Mouse (Mus musculus): Measurements from ENCODE around the gene Celsr1. TPM values are rescaled to one million over a fixed set of nuclear protein-coding genes. Genes with fewer than 3 reads are reported as not detected.

Celsr1 gene
- polyA plus RNA-seq (2015; fragmentation: Nextera tagmentation; extraction: Ambion mirVana): 2.0 and 2.7 TPM in 2 replicates

DNA sequence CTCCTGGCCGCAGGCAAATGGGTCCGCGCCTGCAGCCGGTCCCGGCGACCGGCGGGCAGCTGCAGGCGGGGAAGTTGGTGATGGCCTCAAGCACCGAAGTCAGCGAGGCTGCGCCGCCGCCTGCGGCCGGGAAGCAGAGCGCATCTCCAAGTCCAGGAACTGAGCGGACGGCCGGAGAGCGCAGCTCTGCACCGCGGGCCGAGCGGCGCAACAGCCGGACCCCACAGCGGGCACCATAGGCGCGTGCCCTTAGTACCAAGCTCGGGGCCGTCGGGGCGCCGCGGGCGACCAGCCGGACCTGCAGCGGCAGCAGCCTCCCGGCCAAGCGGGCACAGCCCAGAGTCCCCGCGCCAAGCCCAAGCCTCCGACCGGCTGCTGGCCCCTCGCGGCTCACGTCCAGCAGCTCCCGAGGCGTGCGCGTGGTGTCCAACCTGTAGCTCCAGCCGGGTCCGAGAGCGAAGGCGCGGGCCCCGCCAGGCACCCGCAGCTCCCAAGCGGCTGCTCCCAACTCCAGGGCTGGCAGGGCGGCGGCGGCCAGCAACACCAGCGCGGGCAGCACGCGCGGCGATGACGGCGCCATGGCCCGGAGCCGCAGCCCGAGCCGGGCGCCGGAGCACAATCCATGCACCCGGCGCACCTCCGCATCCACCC is at the start of gene Celsr1:
Gene Celsr1, minus strand, starts transcription at position 587 of the 651 bp plus-strand sequence.
- Histone ChIP-seq H3K9me3 (no peaks in the 10 kb centered on the region), H3K27me3 (peaks cover 38% of the 10 kb centered on the region), H3K4me3 (replicated peaks) (peak within 1 kb of the TSS; percentile 55), H3K36me3 (peaks cover 22% of the 10 kb centered on the region), H3K9ac (replicated peaks) (peak within 1 kb of the TSS; percentile 60), H3K4me2 (replicated peaks) (peak within 1 kb of the TSS; percentile 71), H3K4me1 (replicated peaks) (peaks cover 33% of the 10 kb centered on the region), H3K27ac (peak within 1 kb of the TSS; percentile 64)
- peak; percentile 53 for ATAC-seq
- under 1% methylated on average over 69 of the region's 80 CpGs for WGBS

DNA sequence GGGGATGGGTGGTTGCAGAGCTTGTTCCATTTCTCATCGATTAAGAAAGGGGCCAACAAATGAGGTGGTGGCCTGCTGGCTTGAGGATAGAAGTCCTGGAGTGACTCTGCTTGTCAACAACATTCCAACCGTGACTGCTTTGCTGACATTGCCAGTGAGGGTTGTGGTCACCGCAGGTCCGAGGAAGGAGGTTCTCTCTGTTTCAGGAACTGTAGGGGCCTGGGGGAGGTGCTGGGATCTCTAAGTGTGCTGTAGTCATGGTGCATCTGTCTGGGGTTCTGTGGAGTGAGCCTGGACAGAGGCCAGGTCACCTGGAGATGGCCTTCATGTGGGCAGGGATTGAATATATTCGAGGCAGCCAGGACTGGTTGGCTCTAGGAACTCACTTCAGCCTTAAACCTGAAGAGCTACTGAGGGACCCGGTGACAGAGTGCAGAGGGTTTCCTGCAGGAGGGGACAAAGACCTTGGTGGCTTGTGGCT is 49.7 kb upstream of the Celsr1 start:
- WGBS: 43% methylated on average over 6 of the region's 6 CpGs
- H3K4me1 ChIP-seq (replicated peaks): peaks cover 81% of the 10 kb centered on the region
- no peak for ATAC-seq
- no peaks in the 10 kb centered on the region for H3K27me3 ChIP-seq
- no peak overlapping the region for H3K4me2 ChIP-seq (replicated peaks)
- H3K9ac ChIP-seq (replicated peaks): no peak overlapping the region
- no peaks in the 10 kb centered on the region for H3K36me3 ChIP-seq
- no peaks in the 10 kb centered on the region for H3K9me3 ChIP-seq
- H3K27ac ChIP-seq: peak overlapping the region; percentile 90; the same call in 1 of the 2 replicates
- H3K4me3 ChIP-seq (replicated peaks): no peak overlapping the region

- no peak overlapping the region for H3K27ac ChIP-seq
- no peak for ATAC-seq
- no peak overlapping the region for H3K4me2 ChIP-seq (replicated peaks)
- no peaks in the 10 kb centered on the region for H3K9me3 ChIP-seq
- 87% methylated on average over 11 of the region's 11 CpGs for WGBS
- H3K9ac ChIP-seq (replicated peaks): no peak overlapping the region
- H3K36me3 ChIP-seq: no peaks in the 10 kb centered on the region
- H3K27me3 ChIP-seq: no peaks in the 10 kb centered on the region
- no peak overlapping the region for H3K4me3 ChIP-seq (replicated peaks)
- H3K4me1 ChIP-seq (replicated peaks): peaks cover 74% of the 10 kb centered on the region
Measured at GRCm38 (mm10) chr15:86082551-86082961, 49.0 kb upstream of the Celsr1 start.

GRCm38 (mm10) chr15:86081654-86082053 is 48.1 kb upstream of the Celsr1 start:
- WGBS: 46% methylated on average over 12 of the region's 12 CpGs
- Histone ChIP-seq H3K9ac (replicated peaks) (no peak overlapping the region), H3K36me3 (no peaks in the 10 kb centered on the region), H3K27ac (no peak overlapping the region), H3K4me1 (replicated peaks) (peaks cover 64% of the 10 kb centered on the region), H3K4me2 (replicated peaks) (no peak overlapping the region), H3K4me3 (replicated peaks) (no peak overlapping the region), H3K9me3 (no peaks in the 10 kb centered on the region), H3K27me3 (no peaks in the 10 kb centered on the region)
- ATAC-seq: no peak

GRCm38 (mm10) chr15:86080408-86080807 is 46.8 kb upstream of the Celsr1 start:
- H3K4me3 ChIP-seq (replicated peaks): no peak overlapping the region
- H3K27ac ChIP-seq: no peak overlapping the region
- H3K4me2 ChIP-seq (replicated peaks): no peak overlapping the region
- H3K4me1 ChIP-seq (replicated peaks): peaks cover 52% of the 10 kb centered on the region
- H3K27me3 ChIP-seq: no peaks in the 10 kb centered on the region
- WGBS: 92% methylated on average over 1 of the region's 1 CpGs
- H3K9me3 ChIP-seq: no peaks in the 10 kb centered on the region
- H3K36me3 ChIP-seq: no peaks in the 10 kb centered on the region
- ATAC-seq: no peak
- no peak overlapping the region for H3K9ac ChIP-seq (replicated peaks)

- no peak overlapping the region for H3K9ac ChIP-seq (replicated peaks)
- H3K36me3 ChIP-seq: no peaks in the 10 kb centered on the region
- H3K4me3 ChIP-seq (replicated peaks): no peak overlapping the region
- no peaks in the 10 kb centered on the region for H3K9me3 ChIP-seq
- no peak overlapping the region for H3K27ac ChIP-seq
- H3K4me2 ChIP-seq (replicated peaks): no peak overlapping the region
- no peaks in the 10 kb centered on the region for H3K27me3 ChIP-seq
- ATAC-seq: no peak
- H3K4me1 ChIP-seq (replicated peaks): peaks cover 47% of the 10 kb centered on the region
- 65% methylated on average over 4 of the region's 4 CpGs for WGBS
Measured at GRCm38 (mm10) chr15:86079876-86080275, 46.3 kb upstream of the Celsr1 start.

- Histone ChIP-seq H3K27me3 (no peaks in the 10 kb centered on the region), H3K4me2 (replicated peaks) (no peak overlapping the region), H3K4me3 (replicated peaks) (no peak overlapping the region), H3K9ac (replicated peaks) (no peak overlapping the region), H3K36me3 (no peaks in the 10 kb centered on the region), H3K9me3 (no peaks in the 10 kb centered on the region), H3K27ac (no peak overlapping the region), H3K4me1 (replicated peaks) (peaks cover 46% of the 10 kb centered on the region)
- 77% methylated on average over 5 of the region's 5 CpGs for WGBS
- no peak for ATAC-seq
Measured at GRCm38 (mm10) chr15:86079467-86079866, 45.9 kb upstream of the Celsr1 start.

GRCm38 (mm10) chr15:86078481-86079216 is 45.1 kb upstream of the Celsr1 start:
- H3K27ac ChIP-seq: no peak overlapping the region
- no peaks in the 10 kb centered on the region for H3K9me3 ChIP-seq
- peaks cover 40% of the 10 kb centered on the region for H3K4me1 ChIP-seq (replicated peaks)
- WGBS: 76% methylated on average over 18 of the region's 18 CpGs
- no peaks in the 10 kb centered on the region for H3K36me3 ChIP-seq
- no peak overlapping the region for H3K4me3 ChIP-seq (replicated peaks)
- H3K4me2 ChIP-seq (replicated peaks): no peak overlapping the region
- ATAC-seq: no peak
- no peaks in the 10 kb centered on the region for H3K27me3 ChIP-seq
- no peak overlapping the region for H3K9ac ChIP-seq (replicated peaks)

DNA sequence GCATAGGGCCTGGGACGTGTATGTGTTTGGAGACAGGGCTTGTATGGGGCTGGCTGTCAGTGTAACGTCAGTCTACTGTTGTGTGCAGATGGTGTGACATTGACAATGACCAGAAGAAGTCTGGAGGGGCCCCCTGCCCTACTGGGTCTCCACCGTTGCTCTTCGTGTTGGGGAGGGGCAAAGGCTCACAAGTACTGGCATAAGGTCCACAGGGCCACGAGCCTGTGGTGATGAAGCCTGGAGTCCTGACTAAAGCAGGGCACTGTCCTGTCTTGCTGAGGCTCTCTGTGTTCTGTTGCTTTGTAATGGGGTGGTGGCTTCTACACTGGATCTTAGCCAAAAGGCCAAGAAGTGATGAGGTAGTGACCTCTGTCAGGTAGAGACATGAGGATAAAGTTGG is 44.4 kb upstream of the Celsr1 start:
- ATAC-seq: no peak
- H3K27ac ChIP-seq: no peak overlapping the region
- no peaks in the 10 kb centered on the region for H3K9me3 ChIP-seq
- H3K27me3 ChIP-seq: no peaks in the 10 kb centered on the region
- H3K9ac ChIP-seq (replicated peaks): no peak overlapping the region
- H3K36me3 ChIP-seq: no peaks in the 10 kb centered on the region
- no peak overlapping the region for H3K4me3 ChIP-seq (replicated peaks)
- H3K4me2 ChIP-seq (replicated peaks): no peak overlapping the region
- WGBS: 84% methylated on average over 5 of the region's 5 CpGs
- H3K4me1 ChIP-seq (replicated peaks): peaks cover 32% of the 10 kb centered on the region

- no peaks in the 10 kb centered on the region for H3K27me3 ChIP-seq
- no peaks in the 10 kb centered on the region for H3K9me3 ChIP-seq
- 85% methylated on average over 8 of the region's 8 CpGs for WGBS
- no peak for ATAC-seq
- no peaks in the 10 kb centered on the region for H3K36me3 ChIP-seq
- no peak overlapping the region for H3K9ac ChIP-seq (replicated peaks)
- H3K4me2 ChIP-seq (replicated peaks): no peak overlapping the region
- peaks cover 23% of the 10 kb centered on the region for H3K4me1 ChIP-seq (replicated peaks)
- H3K27ac ChIP-seq: no peak overlapping the region
- no peak overlapping the region for H3K4me3 ChIP-seq (replicated peaks)
Measured at GRCm38 (mm10) chr15:86076378-86076777, 42.8 kb upstream of the Celsr1 start.

DNA sequence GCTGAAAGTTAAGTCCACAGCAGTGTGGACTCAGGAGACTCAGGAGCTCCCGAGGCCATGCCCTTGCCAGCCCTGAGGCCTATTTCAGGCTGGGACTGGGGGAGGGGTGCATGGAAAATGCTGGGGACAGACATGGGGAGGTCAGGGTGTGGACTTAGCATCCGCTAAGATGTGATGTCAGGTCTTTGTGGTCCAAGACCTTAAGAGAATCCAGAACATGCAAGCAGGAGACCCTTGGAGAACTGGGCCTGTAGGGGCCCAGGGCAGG is 42.4 kb upstream of the Celsr1 start:
- Histone ChIP-seq H3K27me3 (no peaks in the 10 kb centered on the region), H3K4me3 (replicated peaks) (no peak overlapping the region), H3K9ac (replicated peaks) (no peak overlapping the region), H3K4me2 (replicated peaks) (no peak overlapping the region), H3K4me1 (replicated peaks) (peaks cover 23% of the 10 kb centered on the region), H3K9me3 (no peaks in the 10 kb centered on the region), H3K27ac (no peak overlapping the region), H3K36me3 (no peaks in the 10 kb centered on the region)
- no peak for ATAC-seq
- WGBS: 83% methylated on average over 2 of the region's 2 CpGs

- no peak for ATAC-seq
- Histone ChIP-seq H3K4me1 (replicated peaks) (peaks cover 25% of the 10 kb centered on the region), H3K27me3 (no peaks in the 10 kb centered on the region), H3K9me3 (no peaks in the 10 kb centered on the region), H3K9ac (replicated peaks) (no peak overlapping the region), H3K4me3 (replicated peaks) (no peak overlapping the region), H3K4me2 (replicated peaks) (no peak overlapping the region), H3K27ac (no peak overlapping the region), H3K36me3 (no peaks in the 10 kb centered on the region)
- 94% methylated on average over 20 of the region's 20 CpGs for WGBS
Measured at GRCm38 (mm10) chr15:86075305-86076047, 41.9 kb upstream of the Celsr1 start.

All from midbrain, embryonic 13.5 days (tissue).